Mouse (Mus musculus) heart, postnatal 0 days (tissue): Measurements from ENCODE around the gene Carmil1. TPM values are rescaled to one million over a fixed set of nuclear protein-coding genes. Genes with fewer than 3 reads are reported as not detected.
"Not testable (repeated sequence)": the region's sequence is repeated elsewhere in the genome, so short reads cannot be mapped to it uniquely, and the experiment has no call there.

Experiments
- ATAC-seq: fragments of 200-750 bp; cut with Nextera tagmentation; 2 replicates; pipeline ENCODE4 v1.8.0; 2017; ENCODE audit warnings: low read depth, moderate number of reproducible peaks, moderate library complexity; ENCODE audit not compliant: insufficient read depth
- DNase-seq: peaks from one replicate; pipeline ENCODE4 v3.0.0-alpha.2; 2016; ENCODE audit warnings: low spot score
- H3K27ac ChIP-seq: fragments of 300-500 bp; sonication (generic); 2 replicates; pipeline ENCODE4 v1.5.1; 2014; ENCODE audit warnings: low read depth, mild to moderate bottlenecking
- H3K27me3 ChIP-seq: fragments of 300-500 bp; sonication (generic); 2 replicates; pipeline ENCODE4 v1.6.1; 2014; ENCODE audit warnings: low read length, mixed read lengths; ENCODE audit not compliant: control insufficient read depth, insufficient read depth
- H3K36me3 ChIP-seq: fragments of 300-500 bp; sonication (generic); replicated peaks from 2 replicates; pipeline ENCODE4 v1.6.1; 2014; ENCODE audit warnings: low read length, mixed read lengths; ENCODE audit not compliant: control insufficient read depth, insufficient read depth
- H3K4me1 ChIP-seq: fragments of 300-500 bp; sonication (generic); 2 replicates; pipeline ENCODE4 v1.6.1; 2014; ENCODE audit warnings: antibody characterized with exemption; ENCODE audit not compliant: control insufficient read depth, insufficient read depth
- H3K4me2 ChIP-seq: fragments of 300-500 bp; sonication (generic); 2 replicates; pipeline ENCODE4 v1.6.1; 2014; ENCODE audit warnings: low read depth, mild to moderate bottlenecking, low read length, moderate library complexity
- H3K4me3 ChIP-seq: fragments of 300-500 bp; sonication (generic); 2 replicates; pipeline ENCODE4 v1.5.1; 2014; ENCODE audit warnings: low read depth, low read length
- H3K9ac ChIP-seq: fragments of 300-500 bp; sonication (generic); replicated peaks from 2 replicates; pipeline ENCODE4 v1.6.1; 2014; ENCODE audit warnings: low read depth, low read length, mixed read lengths
- H3K9me3 ChIP-seq: fragments of 300-500 bp; sonication (generic); replicated peaks from 2 replicates; pipeline ENCODE4 v1.6.1; 2016; ENCODE audit warnings: low read length; ENCODE audit not compliant: control insufficient read depth
- CTCF ChIP-seq: IDR thresholded peaks from 2 replicates; pipeline ENCODE4 v1.5.1; 2016; ENCODE audit warnings: antibody characterized with exemption, control low read depth, low read depth
- EP300 ChIP-seq: IDR thresholded peaks from 2 replicates; pipeline ENCODE4 v1.6.1; 2016; ENCODE audit warnings: antibody characterized with exemption, low read depth
- WGBS: fragments of 180-500 bp; shearing (Covaris S2); extraction: QIAGEN DNeasy Blood & Tissue Kit; methylation state at CpG from one replicate; pipeline ENCODE4 v1.1.7; 2014; 5-methylcytosine and 5-hydroxymethylcytosine counted together
- polyA plus RNA-seq: library from polyadenylated mRNA; unstranded; fragments of >200 nt; fragmentation: Nextera tagmentation; extraction: Ambion mirVana; gene quantifications from 2 replicates; pipeline ENCODE4 v1.2.1, GENCODE M21; 2015
- total RNA-seq: library from RNA; depleted of rRNA; stranded (reverse); fragments of >200 nt; gene quantifications from 2 replicates; pipeline ENCODE4 v1.2.3, GENCODE M21; 2014; ENCODE audit warnings: low replicate concordance

Carmil1 gene
- total and polyA plus RNA-seq, 2 experiments from 2014 or later: 1.1 to 4.3 TPM

DNA sequence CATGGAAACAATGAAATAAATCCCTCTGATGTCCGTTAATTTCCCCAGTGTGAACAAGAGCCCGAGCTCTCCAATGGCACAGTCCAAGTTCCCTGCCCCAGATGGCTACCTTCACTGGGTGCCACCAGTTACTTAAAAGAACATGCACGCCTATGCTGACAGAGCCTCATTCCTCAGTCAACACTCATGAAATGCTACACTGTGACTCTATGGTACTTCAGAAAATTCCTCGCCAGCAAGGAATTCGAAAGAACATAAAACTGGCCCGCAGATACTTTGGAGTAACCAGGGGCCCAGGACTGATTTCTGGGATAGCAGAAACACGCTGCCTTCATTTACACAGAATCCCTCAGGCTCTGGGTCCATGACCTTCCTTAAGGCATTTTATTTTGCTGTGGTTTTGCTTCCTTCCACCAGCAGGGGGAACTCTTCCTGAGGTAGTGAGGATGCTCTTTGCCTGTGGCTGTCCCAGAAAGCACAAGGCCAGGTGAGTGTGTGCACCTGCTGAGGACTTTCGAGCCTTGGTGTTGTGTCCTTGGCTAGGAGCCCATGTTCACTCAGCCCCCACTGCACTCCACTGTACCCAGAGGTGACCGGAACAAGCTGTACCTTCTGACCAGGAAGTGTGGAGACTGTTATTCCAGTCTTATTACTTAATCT, 167.8 kb downstream of the Carmil1 start:
- no peak for TF ChIP-seq EP300
- peak; percentile 65 for TF ChIP-seq CTCF
- Histone ChIP-seq H3K9ac (no peak overlapping the region), H3K27me3 (peaks cover 17% of the 10 kb centered on the region; the same call in 1 of the 2 replicates), H3K27ac (no peak overlapping the region), H3K4me1 (peaks cover 6% of the 10 kb centered on the region; the same call in 1 of the 2 replicates), H3K4me3 (no peak overlapping the region), H3K9me3 (no peaks in the 10 kb centered on the region), H3K36me3 (no peaks in the 10 kb centered on the region), H3K4me2 (no peak overlapping the region)
- DNase-seq (peak; percentile 25), ATAC-seq (peak; percentile 14; the same call in 1 of the 2 replicates)
- 67% methylated on average over 9 of the region's 9 CpGs for WGBS

- H3K27me3 ChIP-seq: peaks cover 15% of the 10 kb centered on the region; the same call in 1 of the 2 replicates
- peaks cover 6% of the 10 kb centered on the region; the same call in 1 of the 2 replicates for H3K4me1 ChIP-seq
- H3K9ac ChIP-seq: no peak overlapping the region
- H3K27ac ChIP-seq: no peak overlapping the region
- ATAC-seq (no peak), DNase-seq (no peak)
- no peak overlapping the region for H3K4me3 ChIP-seq
- TF ChIP-seq EP300 (no peak), CTCF (no peak)
- 87% methylated on average over 7 of the region's 7 CpGs for WGBS
- no peaks in the 10 kb centered on the region for H3K9me3 ChIP-seq
- no peak overlapping the region for H3K4me2 ChIP-seq
- H3K36me3 ChIP-seq: no peaks in the 10 kb centered on the region
These were observed 170.3 kb downstream of the Carmil1 start for GRCm38 (mm10) chr13:24110329-24110728.

DNA sequence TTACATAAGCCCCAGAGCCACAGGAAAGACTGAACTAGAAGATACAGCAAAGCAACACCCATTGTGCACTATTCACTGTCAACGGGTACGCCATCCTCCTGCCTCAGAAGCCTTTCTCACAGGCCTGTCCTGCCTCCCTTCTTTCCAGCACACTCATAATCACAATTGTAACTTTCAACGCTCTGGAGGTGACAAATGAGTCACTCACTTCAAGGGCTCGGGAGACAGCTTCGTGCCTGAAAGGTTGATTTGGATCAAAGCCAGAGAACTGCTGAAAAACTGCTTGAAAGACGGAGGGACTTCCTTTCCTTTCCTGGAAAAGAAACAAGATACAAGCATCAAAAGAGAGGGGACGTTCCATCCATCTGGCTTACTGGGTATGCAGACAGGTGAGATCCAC, 172.3 kb downstream of the Carmil1 start:
- H3K9me3 ChIP-seq: no peaks in the 10 kb centered on the region
- H3K36me3 ChIP-seq: no peaks in the 10 kb centered on the region
- peak; percentile 60; the same call in 1 of the 2 replicates for ATAC-seq
- H3K9ac ChIP-seq: no peak overlapping the region
- H3K27ac ChIP-seq: no peak overlapping the region
- no peak for TF ChIP-seq CTCF
- TF ChIP-seq EP300: no peak
- H3K4me2 ChIP-seq: no peak overlapping the region
- WGBS: 10% methylated on average over 7 of the region's 7 CpGs
- DNase-seq: peak; percentile 85
- H3K4me1 ChIP-seq: peaks cover 10% of the 10 kb centered on the region
- peaks cover 13% of the 10 kb centered on the region; the same call in 1 of the 2 replicates for H3K27me3 ChIP-seq
- H3K4me3 ChIP-seq: no peak overlapping the region

DNA sequence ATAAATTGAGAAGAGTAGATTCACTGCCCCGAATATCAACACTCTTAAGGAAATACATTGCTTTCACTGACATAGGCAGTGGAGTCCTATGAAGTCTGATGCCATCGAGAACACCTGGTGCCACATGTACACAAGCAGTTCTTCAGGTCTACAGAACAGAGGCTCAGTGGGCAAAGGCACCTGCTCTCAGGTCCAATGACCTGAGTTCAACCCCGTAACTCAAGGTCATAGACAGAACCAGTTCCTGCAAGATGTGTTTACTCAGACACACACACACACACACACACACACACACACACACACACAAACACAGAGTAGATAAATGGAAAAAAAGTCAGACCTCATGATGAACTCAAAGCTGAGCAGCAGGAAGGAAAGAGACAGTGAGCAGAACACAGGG, 173.5 kb downstream of the Carmil1 start:
- Histone ChIP-seq H3K4me3 (no peak overlapping the region), H3K27me3 (peaks cover 10% of the 10 kb centered on the region; the same call in 1 of the 2 replicates), H3K27ac (no peak overlapping the region), H3K4me1 (peaks cover 10% of the 10 kb centered on the region), H3K9ac (no peak overlapping the region), H3K36me3 (no peaks in the 10 kb centered on the region), H3K4me2 (no peak overlapping the region), H3K9me3 (no peaks in the 10 kb centered on the region)
- TF ChIP-seq EP300: no peak
- TF ChIP-seq CTCF: no peak
- no peak for DNase-seq
- ATAC-seq: no peak
- WGBS: 90% methylated on average over 3 of the region's 3 CpGs

GRCm38 (mm10) chr13:24105838-24106237, 174.8 kb downstream of the Carmil1 start:
- H3K9ac ChIP-seq: no peak overlapping the region
- H3K9me3 ChIP-seq: no peaks in the 10 kb centered on the region
- no peak overlapping the region for H3K27ac ChIP-seq
- WGBS: 72% methylated on average over 5 of the region's 5 CpGs
- H3K4me2 ChIP-seq: no peak overlapping the region
- TF ChIP-seq EP300: no peak
- TF ChIP-seq CTCF: no peak
- ATAC-seq: no peak
- H3K4me3 ChIP-seq: no peak overlapping the region
- H3K27me3 ChIP-seq: peaks cover 6% of the 10 kb centered on the region; the same call in 1 of the 2 replicates
- DNase-seq: no peak
- H3K4me1 ChIP-seq: peaks cover 10% of the 10 kb centered on the region
- no peaks in the 10 kb centered on the region for H3K36me3 ChIP-seq

GRCm38 (mm10) chr13:24105340-24105669, 175.3 kb downstream of the Carmil1 start:
- Histone ChIP-seq H3K4me3 (no peak overlapping the region), H3K9me3 (no peaks in the 10 kb centered on the region), H3K27me3 (peaks cover 6% of the 10 kb centered on the region; the same call in 1 of the 2 replicates), H3K9ac (no peak overlapping the region), H3K4me1 (peaks cover 10% of the 10 kb centered on the region), H3K36me3 (no peaks in the 10 kb centered on the region), H3K4me2 (no peak overlapping the region), H3K27ac (no peak overlapping the region)
- WGBS: 68% methylated on average over 1 of the region's 1 CpGs
- TF ChIP-seq EP300 (no peak), CTCF (no peak)
- no peak for DNase-seq
- no peak for ATAC-seq

GRCm38 (mm10) chr13:24104611-24105339, 175.8 kb downstream of the Carmil1 start:
- not testable (repeated sequence) for DNase-seq, H3K4me3 ChIP-seq, H3K9ac ChIP-seq, H3K27ac ChIP-seq, H3K4me2 ChIP-seq, ATAC-seq, H3K36me3 ChIP-seq, H3K27me3 ChIP-seq, H3K9me3 ChIP-seq
- 77% methylated on average over 9 of the region's 9 CpGs for WGBS
- H3K4me1 ChIP-seq: peaks cover 10% of the 10 kb centered on the region
